Mouse (Mus musculus) heart, postnatal 36 days (tissue): Measurements from ENCODE around the gene Tmem240. TPM values are rescaled to one million over a fixed set of nuclear protein-coding genes. Genes with fewer than 3 reads are reported as not detected.
"Not testable (repeated sequence)": the region's sequence is repeated elsewhere in the genome, so short reads cannot be mapped to it uniquely, and the experiment has no call there.

Source experiments
- DNase-seq, 2 experiments: peaks; one replicate each; pipeline ENCODE4 v3.0.0; 2021 to 2022
- intact Hi-C: fragments of 180-260 bp; cut with DNase I; formaldehyde crosslinking; loops from one replicate; pipeline ENCODE4 v1.15.1; 2025
- total RNA-seq, 2 experiments: library from RNA; stranded (reverse); gene quantifications; 2 replicates each; pipeline ENCODE4 v1.2.3; 2021

The Tmem240 gene
- total RNA-seq, 2 experiments from 2014 or later = 0.19 to 0.42 TPM

- intact Hi-C loops = no loop called here
- DNase-seq = peak; percentile 37 to 49
These were observed 527 bp downstream of the Tmem240 start for GRCm38 (mm10) chr4:155734951-155735702.

GRCm38 (mm10) chr4:155735788-155736187 is 1.2 kb downstream of the Tmem240 start:
- no peak for DNase-seq
- intact Hi-C loops = no loop called here

- DNase-seq = no peak
- intact Hi-C loops = no loop called here
These were observed 1.8 kb downstream of the Tmem240 start for GRCm38 (mm10) chr4:155736421-155736820.

- intact Hi-C loops = no loop called here
These were observed 3.7 kb downstream of the Tmem240 start for GRCm38 (mm10) chr4:155738262-155738661.

GRCm38 (mm10) chr4:155739152-155739551 is 4.6 kb downstream of the Tmem240 start:
- intact Hi-C loops = no loop called here
- DNase-seq = no peak

More at GRCm38 (mm10) chr4:155738262-155738661, 3.7 kb downstream of the Tmem240 start:
- DNase-seq = no peak

- peak in 1 of 2 experiments; percentile 37 for DNase-seq
- intact Hi-C loops = no loop called here
These were observed 5.4 kb downstream of the Tmem240 start for GRCm38 (mm10) chr4:155739741-155740636.

GRCm38 (mm10) chr4:155740681-155741080 is 6.1 kb downstream of the Tmem240 start:
- DNase-seq, intact Hi-C loops: not testable (repeated sequence)

- DNase-seq = no peak
- intact Hi-C loops = no loop called here
These were observed 8.1 kb downstream of the Tmem240 start for GRCm38 (mm10) chr4:155742684-155743083.

- intact Hi-C loops = no loop called here
- DNase-seq = no peak
These were observed 9.9 kb downstream of the Tmem240 start for GRCm38 (mm10) chr4:155744474-155744873.

GRCm38 (mm10) chr4:155745136-155745535 is 10.5 kb downstream of the Tmem240 start:
- DNase-seq = no peak
- intact Hi-C loops = no loop called here

- DNase-seq = no peak
- intact Hi-C loops = no loop called here
These were observed 11.5 kb downstream of the Tmem240 start for GRCm38 (mm10) chr4:155746036-155746548.

- intact Hi-C loops = no loop called here
- no peak for DNase-seq
These were observed 12.2 kb downstream of the Tmem240 start for GRCm38 (mm10) chr4:155746575-155747490.

GRCm38 (mm10) chr4:155757011-155757410 is 22.4 kb downstream of the Tmem240 start:
- intact Hi-C loops = loop anchor here (5.0 kb wide), 1 partner anchor 35 kb away; no protein-coding TSS in a partner anchor
- DNase-seq = no peak

GRCm38 (mm10) chr4:155759862-155760612 is 25.4 kb downstream of the Tmem240 start:
- no peak for DNase-seq
- intact Hi-C loops = loop anchor here (5.0 kb wide), 2 partner anchors 38 to 138 kb away; partner anchors contain the start of gene Cdk11b

- peak; percentile 98 for DNase-seq
- intact Hi-C loops = loop anchor here (5.0 kb wide), 1 partner anchor 138 kb away; the partner anchor contains the start of gene Cdk11b
These were observed 26.2 kb downstream of the Tmem240 start, which contains the start of gene Atad3a for GRCm38 (mm10) chr4:155760613-155761355. Gene Atad3a, minus strand, starts transcription at chr4:155761093.

- intact Hi-C loops = loop anchor here (5.0 kb wide), 1 partner anchor 139 kb away; the partner anchor contains the start of gene Cdk11b
- DNase-seq = no peak
These were observed 26.9 kb downstream of the Tmem240 start for GRCm38 (mm10) chr4:155761356-155762099.

- intact Hi-C loops = loop anchor here (5.0 kb wide), 1 partner anchor 140 kb away; the partner anchor contains the start of gene Cdk11b
- no peak for DNase-seq
These were observed 27.8 kb downstream of the Tmem240 start for GRCm38 (mm10) chr4:155762357-155762756.
